Mouse (Mus musculus) CH12.LX (cell line): ENCODE data around the gene Scarf2. TPM values are rescaled to one million over a fixed set of nuclear protein-coding genes. Genes with fewer than 3 reads are reported as not detected.

Source experiments
- DNase-seq: peaks from one replicate; pipeline ENCODE4 v3.0.0-alpha.2; 2013; ENCODE audit errors: extremely low read depth
- H3K27ac ChIP-seq: 2 replicates; pipeline ENCODE4 v1.5.1; 2012; ENCODE audit warnings: low read depth, mild to moderate bottlenecking, control low read depth, moderate library complexity; ENCODE audit not compliant: insufficient read depth
- H3K27me3 ChIP-seq: replicated peaks from 2 replicates; pipeline ENCODE3; 2012; ENCODE audit warnings: inconsistent platforms
- H3K36me3 ChIP-seq, 2 experiments: replicated peaks in 1 of 2; 2 replicates each; pipeline versions ENCODE3 to v1.6.1; 2012; ENCODE audit warnings: inconsistent platforms in 1 of 2, low read length in 1 of 2, mild to moderate bottlenecking in 1 of 2, mixed read lengths in 1 of 2, moderate library complexity in 1 of 2; ENCODE audit not compliant: control insufficient read depth in 1 of 2, insufficient read depth in 1 of 2
- H3K4me1 ChIP-seq, 2 experiments: 2 replicates each; pipeline ENCODE4 v1.6.1; 2012; ENCODE audit warnings: inconsistent platforms in 1 of 2, moderate library complexity in 1 of 2; ENCODE audit not compliant: insufficient read depth in 2 of 2, control insufficient read depth in 1 of 2
- H3K4me2 ChIP-seq: 2 replicates; pipeline ENCODE4 v1.6.1; 2012; ENCODE audit warnings: low read depth, mild to moderate bottlenecking, control low read depth; ENCODE audit not compliant: poor library complexity, insufficient read depth, severe bottlenecking
- H3K4me3 ChIP-seq, 3 experiments: fragments of 150-350 bp in 1 of 3; sonication (generic) in 1 of 3; replicated peaks in 1 of 3; 2 replicates each; pipeline versions ENCODE3 to v1.5.1; 2011 to 2012; ENCODE audit warnings: low read depth in 2 of 3, low read length in 2 of 3, mild to moderate bottlenecking in 2 of 3, moderate library complexity in 2 of 3, control low read depth in 1 of 3, improper control_type of control experiment in 1 of 3, inconsistent platforms in 1 of 3, mixed read lengths in 1 of 3; ENCODE audit not compliant: poor library complexity in 1 of 3
- H3K79me2 ChIP-seq: replicated peaks from 2 replicates; pipeline ENCODE4 v1.6.1; 2012; ENCODE audit warnings: mild to moderate bottlenecking, moderate library complexity; ENCODE audit not compliant: control insufficient read depth, poor library complexity, insufficient read depth, severe bottlenecking; ENCODE audit errors: extremely low read depth
- H3K9ac ChIP-seq: 2 replicates; pipeline ENCODE4 v1.6.1; 2012; ENCODE audit warnings: low read depth, mild to moderate bottlenecking, control low read depth, moderate library complexity; ENCODE audit not compliant: insufficient read depth
- H3K9me3 ChIP-seq: replicated peaks from 2 replicates; pipeline ENCODE3; 2012; ENCODE audit warnings: low read length, inconsistent platforms, mixed read lengths
- CHD1 ChIP-seq: IDR thresholded peaks from 2 replicates; pipeline ENCODE4 v1.6.1; 2012; ENCODE audit warnings: low read depth, low read length, improper control_type of control experiment, inconsistent platforms
- CHD2 ChIP-seq: IDR thresholded peaks from 2 replicates; pipeline ENCODE4 v1.6.1; 2011; ENCODE audit warnings: low read length, improper control_type of control experiment
- JUN ChIP-seq: IDR thresholded peaks from 2 replicates; pipeline ENCODE4 v1.6.1; 2011; ENCODE audit warnings: low read depth, mild to moderate bottlenecking, low read length, improper control_type of control experiment, moderate library complexity; ENCODE audit not compliant: insufficient read depth
- JUND ChIP-seq: conservative IDR thresholded peaks from 2 replicates; pipeline ENCODE4 v1.6.1; 2011; ENCODE audit warnings: low read depth, low read length, improper control_type of control experiment
- KAT2A ChIP-seq: IDR thresholded peaks from 2 replicates; pipeline ENCODE4 v1.6.1; 2012; ENCODE audit warnings: low read length, improper control_type of control experiment, inconsistent platforms; ENCODE audit not compliant: insufficient replicate concordance
- MAFK ChIP-seq: IDR thresholded peaks from 2 replicates; pipeline ENCODE4 v1.6.1; 2011; ENCODE audit warnings: low read length, improper control_type of control experiment; ENCODE audit not compliant: insufficient replicate concordance
- MAX ChIP-seq: IDR thresholded peaks from 2 replicates; pipeline ENCODE4 v1.6.1; 2011; ENCODE audit warnings: low read length, improper control_type of control experiment
- NRF1 ChIP-seq: IDR thresholded peaks from 2 replicates; pipeline ENCODE4 v1.6.1; 2014; ENCODE audit warnings: low read depth, mild to moderate bottlenecking, inconsistent platforms, low read length, improper control_type of control experiment, moderate library complexity
- PAX5 ChIP-seq: IDR thresholded peaks from 2 replicates; pipeline ENCODE4 v1.6.1; 2012; ENCODE audit warnings: low read length, inconsistent platforms, mixed read lengths
- POLR2AphosphoS2 ChIP-seq: IDR thresholded peaks from 2 replicates; pipeline ENCODE4 v1.6.1; 2011; ENCODE audit warnings: low read depth, low read length, improper control_type of control experiment
- RAD21 ChIP-seq: IDR thresholded peaks from 2 replicates; pipeline ENCODE4 v1.6.1; 2011; ENCODE audit warnings: low read depth, mild to moderate bottlenecking, low read length, improper control_type of control experiment, moderate library complexity
- TBP ChIP-seq: conservative IDR thresholded peaks from 2 replicates; pipeline ENCODE4 v1.6.1; 2011; ENCODE audit warnings: low read depth, low read length, improper control_type of control experiment
- TCF12 ChIP-seq: IDR thresholded peaks from 2 replicates; pipeline ENCODE4 v1.6.1; 2014; ENCODE audit warnings: low read depth, mild to moderate bottlenecking, inconsistent platforms, low read length, improper control_type of control experiment
- UBTF ChIP-seq: IDR thresholded peaks from 2 replicates; pipeline ENCODE4 v1.6.1; 2012; ENCODE audit warnings: low read depth, mild to moderate bottlenecking, inconsistent platforms, low read length, improper control_type of control experiment, moderate library complexity
- USF1 ChIP-seq: IDR thresholded peaks from 2 replicates; pipeline ENCODE4 v1.6.1; 2014; ENCODE audit warnings: low read depth, mild to moderate bottlenecking, inconsistent platforms, low read length, improper control_type of control experiment
- ZKSCAN1 ChIP-seq: IDR thresholded peaks from 2 replicates; pipeline ENCODE4 v1.6.1; 2012; ENCODE audit warnings: low read depth, inconsistent platforms, low read length, improper control_type of control experiment, borderline replicate concordance
- dilution Hi-C: fragments of 300-500 bp; cut with MboI; formaldehyde crosslinking; loops from 2 replicates; pipeline ENCODE4 v1.14.3; 2020; ENCODE audit warnings: low sequenced_read_pairs; ENCODE audit not compliant: extremely low pct_unique_long_range_greater_than_20kb, extremely low pct_ligation_motif_present
- in situ Hi-C: fragments of 300-500 bp; cut with MboI; formaldehyde crosslinking; loops from 3 replicates; pipeline ENCODE4 v1.14.3; 2019; ENCODE audit warnings: low sequenced_read_pairs, low pct_ligation_motif_present, low pct_unique_long_range_greater_than_20kb, mixed read lengths
- polyA plus RNA-seq: library from polyadenylated mRNA; unstranded; fragments of >175 nt; gene quantifications from 2 replicates; pipeline ENCODE4 v1.2.1, GENCODE M21; 2012; ENCODE audit warnings: low read depth; ENCODE audit not compliant: insufficient read length
- total RNA-seq, 2 experiments: library from RNA; depleted of rRNA; stranded (reverse); fragments of 300-350 nt in 1 of 2; fragments of >200 nt in 1 of 2; gene quantifications; 2 replicates each; pipeline ENCODE4 v1.2.3; 2012 to 2014

Gene Scarf2
- total and polyA plus RNA-seq, 3 experiments, result not detected

DNA sequence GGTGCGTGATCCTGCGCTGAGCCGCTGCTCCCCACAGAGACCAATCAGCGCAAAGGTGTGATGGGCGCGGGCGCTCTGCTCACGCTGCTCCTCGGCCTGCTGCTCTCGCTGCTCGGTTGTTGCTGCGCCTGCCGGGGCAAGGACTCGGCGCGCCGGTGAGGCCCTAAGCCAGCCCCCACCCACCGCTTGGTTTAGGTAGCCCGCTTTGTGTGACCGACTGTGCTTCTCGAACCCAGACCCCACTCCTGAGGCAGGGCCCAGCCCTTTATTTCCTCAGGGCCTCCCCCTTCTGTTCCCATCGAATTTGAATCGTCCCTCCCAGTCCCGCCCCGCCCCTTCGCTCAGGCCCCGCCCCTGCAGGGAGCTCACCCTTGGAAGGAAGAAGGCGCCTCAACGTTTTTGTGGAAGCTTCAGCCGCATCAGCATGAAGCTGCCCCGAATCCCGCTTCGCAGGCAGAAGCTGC, 7.4 kb downstream of the Scarf2 start:
- no peak for TF ChIP-seq USF1
- TF ChIP-seq CHD2, result no peak
- TF ChIP-seq ZKSCAN1, result no peak
- TF ChIP-seq POLR2AphosphoS2, result no peak
- TF ChIP-seq PAX5, result no peak
- no peak for TF ChIP-seq KAT2A
- no peak for TF ChIP-seq JUN
- no peak for TF ChIP-seq MAFK
- in situ Hi-C loops (no loop called here), dilution Hi-C loops (no loop called here)
- H3K9me3 ChIP-seq, result peaks cover 16% of the 10 kb centered on the region
- H3K27me3 ChIP-seq, result peaks cover 48% of the 10 kb centered on the region
- DNase-seq, result no peak
- no peaks in the 10 kb centered on the region for H3K36me3 ChIP-seq
- no peaks in the 10 kb centered on the region for H3K79me2 ChIP-seq
- no peak overlapping the region for H3K4me3 ChIP-seq
- H3K27ac ChIP-seq, result no peak overlapping the region
- H3K4me1 ChIP-seq, result no peaks in the 10 kb centered on the region
- no peak overlapping the region for H3K4me2 ChIP-seq
- no peak overlapping the region for H3K9ac ChIP-seq

DNA sequence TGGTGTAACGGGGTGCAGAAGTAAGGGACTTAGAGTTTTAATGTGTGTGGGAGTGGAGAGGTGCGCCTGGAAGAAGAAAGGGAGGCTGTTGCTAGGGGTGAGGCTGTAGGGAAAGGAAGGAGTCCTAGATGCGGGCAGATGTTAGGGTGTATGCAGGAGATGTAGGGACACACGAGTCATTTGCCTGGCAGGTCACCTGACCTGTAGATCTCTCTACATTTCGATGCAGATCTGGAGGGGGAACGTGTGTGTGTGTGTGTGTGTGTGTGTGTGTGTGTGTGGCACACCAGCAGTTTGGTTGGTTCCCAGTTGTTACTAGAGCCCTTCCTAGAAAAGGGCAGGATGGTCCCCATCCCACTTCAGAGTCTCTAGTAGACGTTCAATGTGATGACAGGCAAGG, 7.9 kb downstream of the Scarf2 start:
- Histone ChIP-seq H3K27ac (no peak overlapping the region), H3K27me3 (peaks cover 47% of the 10 kb centered on the region), H3K4me3 (no peak overlapping the region), H3K4me2 (no peak overlapping the region)
- in situ Hi-C loops, result no loop called here
- DNase-seq, result no peak
- TF ChIP-seq USF1, result no peak
- TF ChIP-seq JUN, result no peak
- TF ChIP-seq CHD2, result no peak
- no peak for TF ChIP-seq KAT2A
- TF ChIP-seq TCF12, result no peak
- no peak for TF ChIP-seq MAX
- no peak for TF ChIP-seq RAD21
- no peak for TF ChIP-seq TBP
- TF ChIP-seq CHD1, result no peak
- TF ChIP-seq UBTF, result no peak
- TF ChIP-seq ZKSCAN1, result no peak
- no peak for TF ChIP-seq NRF1
- no peak for TF ChIP-seq JUND
- TF ChIP-seq, all 38 proteins: peak for 0
- no peaks in the 10 kb centered on the region for H3K4me1 ChIP-seq
- H3K9ac ChIP-seq, result no peak overlapping the region
- dilution Hi-C loops, result no loop called here
- no peaks in the 10 kb centered on the region for H3K36me3 ChIP-seq
- no peaks in the 10 kb centered on the region for H3K79me2 ChIP-seq
- H3K9me3 ChIP-seq, result peaks cover 16% of the 10 kb centered on the region
